Mouse (Mus musculus): ENCODE data around the gene Larp6. TPM values are rescaled to one million over a fixed set of nuclear protein-coding genes. Genes with fewer than 3 reads are reported as not detected.
A peak's percentile ranks its signal among the peaks of the same experiment; 100 is the strongest.

Gene Larp6
- polyA plus RNA-seq, 1 experiment from 2014 or later, result 0.68 TPM

DNA sequence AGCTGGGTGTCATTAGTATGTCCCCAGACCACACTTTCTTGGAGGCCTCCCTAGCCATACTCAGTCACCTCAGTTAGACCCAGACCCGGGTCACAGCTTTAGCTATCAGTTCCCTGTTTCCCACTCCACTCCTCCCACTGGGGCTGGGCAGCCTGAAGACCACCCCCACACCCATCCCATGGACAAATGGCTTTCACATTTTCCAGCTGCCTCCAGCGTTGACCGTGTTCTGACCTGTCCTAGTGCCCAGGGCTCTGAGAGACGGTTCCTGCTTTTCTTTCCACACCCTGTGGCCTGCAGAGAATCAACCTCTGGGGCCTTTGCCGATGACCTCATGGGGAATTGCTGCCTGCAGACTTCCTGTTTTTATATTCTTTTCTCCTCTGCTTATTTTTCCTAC, 45.0 kb downstream of the Larp6 start:
- H3K9me3 ChIP-seq (ENCODE audit: control insufficient read depth, low read length), result no peaks in the 10 kb centered on the region
- H3K4me2 ChIP-seq (ENCODE audit: low read length), result peak overlapping the region; percentile 2
- H3K27ac ChIP-seq (replicated peaks in 1 of 2; ENCODE audit: control insufficient read depth in 1 of 2, insufficient read depth in 1 of 2, low read depth in 2 of 2, low read length in 2 of 2), result peak overlapping the region; percentile 73 to 77
- no peaks in the 10 kb centered on the region for H3K27me3 ChIP-seq (ENCODE audit: control insufficient read depth, insufficient read depth, low read length)
- 3% methylated on average over 5 of the region's 5 CpGs for WGBS
- ATAC-seq (ENCODE audit: insufficient number of reproducible peaks, insufficient read depth, low FRiP score, low read depth), result peak; percentile 84
- peaks cover 26 to 36% of the 10 kb centered on the region in 2 experiments for H3K4me1 ChIP-seq (ENCODE audit: control insufficient read depth in 2 of 2, insufficient read depth in 2 of 2, low read length in 2 of 2)
- no peak overlapping the region for H3K4me3 ChIP-seq (ENCODE audit: control insufficient read depth in 1 of 2, insufficient read depth in 1 of 2, low read depth in 1 of 2, low read length in 2 of 2)
- H3K9ac ChIP-seq (ENCODE audit: low read length), result 0 out of 2 replicates have a peak overlapping the region, but pooled peaks have one; percentile 21
- no peaks in the 10 kb centered on the region for H3K36me3 ChIP-seq (ENCODE audit: control insufficient read depth, insufficient read depth, low read length)

GRCm38 (mm10) chr9:60759436-60760007, 46.7 kb downstream of the Larp6 start:
- Histone ChIP-seq H3K4me2 (ENCODE audit: low read length) (no peak overlapping the region), H3K9ac (ENCODE audit: low read length) (no peak overlapping the region), H3K27ac (replicated peaks in 1 of 2; ENCODE audit: control insufficient read depth in 1 of 2, insufficient read depth in 1 of 2, low read depth in 2 of 2, low read length in 2 of 2) (peak overlapping the region; percentile 61 to 74)

DNA sequence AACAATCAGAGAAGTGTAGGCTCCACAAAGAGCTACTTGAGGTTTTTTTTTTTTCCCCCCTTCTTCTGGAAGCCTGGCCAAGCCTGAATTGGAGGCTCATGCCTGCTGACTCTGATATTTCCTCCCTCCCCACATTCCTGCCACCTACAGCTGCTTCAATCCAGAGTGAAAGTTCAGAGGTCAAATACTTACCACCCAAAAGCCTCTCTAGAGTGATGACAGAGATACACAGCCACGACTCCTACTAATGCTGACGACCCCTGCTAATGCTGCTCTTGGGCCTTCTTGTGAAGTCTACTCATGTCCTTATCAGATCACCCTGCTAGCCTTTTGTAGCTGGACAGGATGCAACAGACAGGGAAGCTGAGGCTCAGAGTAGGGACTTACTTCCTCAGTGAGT, 52.4 kb downstream of the Larp6 start:
- Histone ChIP-seq H3K4me1 (ENCODE audit: control insufficient read depth in 2 of 2, insufficient read depth in 2 of 2, low read length in 2 of 2) (peaks cover 11 to 13% of the 10 kb centered on the region in 2 experiments), H3K36me3 (ENCODE audit: control insufficient read depth, insufficient read depth, low read length) (no peaks in the 10 kb centered on the region), H3K9ac (ENCODE audit: low read length) (no peak overlapping the region), H3K4me2 (ENCODE audit: low read length) (no peak overlapping the region), H3K4me3 (ENCODE audit: control insufficient read depth in 1 of 2, insufficient read depth in 1 of 2, low read depth in 1 of 2, low read length in 2 of 2) (no peak overlapping the region), H3K27ac (replicated peaks in 1 of 2; ENCODE audit: control insufficient read depth in 1 of 2, insufficient read depth in 1 of 2, low read depth in 2 of 2, low read length in 2 of 2) (no peak overlapping the region), H3K9me3 (ENCODE audit: control insufficient read depth, low read length) (no peaks in the 10 kb centered on the region), H3K27me3 (ENCODE audit: control insufficient read depth, insufficient read depth, low read length) (no peaks in the 10 kb centered on the region)
- 17% methylated on average over 2 of the region's 2 CpGs for WGBS
- no peak for ATAC-seq (ENCODE audit: insufficient number of reproducible peaks, insufficient read depth, low FRiP score, low read depth)

More at GRCm38 (mm10) chr9:60759436-60760007, 46.7 kb downstream of the Larp6 start:
- Histone ChIP-seq H3K9me3 (ENCODE audit: control insufficient read depth, low read length) (no peaks in the 10 kb centered on the region), H3K4me1 (ENCODE audit: control insufficient read depth in 2 of 2, insufficient read depth in 2 of 2, low read length in 2 of 2) (peaks cover 26 to 36% of the 10 kb centered on the region in 2 experiments), H3K27me3 (ENCODE audit: control insufficient read depth, insufficient read depth, low read length) (no peaks in the 10 kb centered on the region), H3K36me3 (ENCODE audit: control insufficient read depth, insufficient read depth, low read length) (no peaks in the 10 kb centered on the region), H3K4me3 (ENCODE audit: control insufficient read depth in 1 of 2, insufficient read depth in 1 of 2, low read depth in 1 of 2, low read length in 2 of 2) (no peak overlapping the region)
- no peak for ATAC-seq (ENCODE audit: insufficient number of reproducible peaks, insufficient read depth, low FRiP score, low read depth)
- 28% methylated on average over 10 of the region's 10 CpGs for WGBS

DNA sequence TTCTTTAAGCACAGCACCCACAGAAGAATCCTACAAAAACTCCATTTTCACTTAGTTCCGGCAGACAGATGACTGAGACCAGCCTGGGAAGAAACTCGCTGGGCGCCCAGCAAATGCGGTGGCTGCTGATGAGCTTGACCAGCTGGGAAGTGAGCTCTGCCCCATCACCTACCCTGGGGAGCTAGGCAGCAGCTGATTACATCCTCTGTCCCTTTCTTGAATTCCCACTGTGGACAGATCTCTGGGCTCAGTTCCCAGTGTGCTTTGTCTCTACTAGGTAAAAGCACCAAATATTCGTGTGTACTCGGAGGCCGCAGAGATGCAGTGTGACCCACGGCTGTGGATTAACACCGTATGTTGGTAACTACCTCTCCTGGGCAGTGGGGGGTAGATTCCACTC, 55.6 kb downstream of the Larp6 start:
- no peak overlapping the region for H3K4me2 ChIP-seq (ENCODE audit: low read length)
- WGBS, result 55% methylated on average over 9 of the region's 9 CpGs
- H3K9ac ChIP-seq (ENCODE audit: low read length), result no peak overlapping the region
- peaks cover 7% of the 10 kb centered on the region; the same call in 1 of the 2 replicates for H3K9me3 ChIP-seq (ENCODE audit: control insufficient read depth, low read length)
- ATAC-seq (ENCODE audit: insufficient number of reproducible peaks, insufficient read depth, low FRiP score, low read depth), result no peak
- H3K36me3 ChIP-seq (ENCODE audit: control insufficient read depth, insufficient read depth, low read length), result no peaks in the 10 kb centered on the region
- H3K4me1 ChIP-seq (ENCODE audit: control insufficient read depth in 2 of 2, insufficient read depth in 2 of 2, low read length in 2 of 2), result peaks cover 10 to 13% of the 10 kb centered on the region in 2 experiments; a peak in 2 of 4 replicates
- no peak overlapping the region for H3K27ac ChIP-seq (replicated peaks in 1 of 2; ENCODE audit: control insufficient read depth in 1 of 2, insufficient read depth in 1 of 2, low read depth in 2 of 2, low read length in 2 of 2)
- H3K4me3 ChIP-seq (ENCODE audit: control insufficient read depth in 1 of 2, insufficient read depth in 1 of 2, low read depth in 1 of 2, low read length in 2 of 2), result no peak overlapping the region
- H3K27me3 ChIP-seq (ENCODE audit: control insufficient read depth, insufficient read depth, low read length), result no peaks in the 10 kb centered on the region

GRCm38 (mm10) chr9:60769711-60770111, 56.9 kb downstream of the Larp6 start:
- no peaks in the 10 kb centered on the region for H3K36me3 ChIP-seq (ENCODE audit: control insufficient read depth, insufficient read depth, low read length)
- peaks cover 7% of the 10 kb centered on the region; the same call in 1 of the 2 replicates for H3K9me3 ChIP-seq (ENCODE audit: control insufficient read depth, low read length)
- peak; percentile 26; the same call in 1 of the 2 replicates for ATAC-seq (ENCODE audit: insufficient number of reproducible peaks, insufficient read depth, low FRiP score, low read depth)
- H3K27ac ChIP-seq (replicated peaks in 1 of 2; ENCODE audit: control insufficient read depth in 1 of 2, insufficient read depth in 1 of 2, low read depth in 2 of 2, low read length in 2 of 2), result 0 out of 4 replicates have a peak overlapping the region, but pooled peaks of 1 of the 2 experiments have one; percentile 0
- H3K4me2 ChIP-seq (ENCODE audit: low read length), result no peak overlapping the region
- H3K9ac ChIP-seq (ENCODE audit: low read length), result no peak overlapping the region
- no peak overlapping the region for H3K4me3 ChIP-seq (ENCODE audit: control insufficient read depth in 1 of 2, insufficient read depth in 1 of 2, low read depth in 1 of 2, low read length in 2 of 2)
- 62% methylated on average over 6 of the region's 6 CpGs for WGBS
- no peaks in the 10 kb centered on the region for H3K27me3 ChIP-seq (ENCODE audit: control insufficient read depth, insufficient read depth, low read length)
- H3K4me1 ChIP-seq (ENCODE audit: control insufficient read depth in 2 of 2, insufficient read depth in 2 of 2, low read length in 2 of 2), result peaks cover 10 to 13% of the 10 kb centered on the region in 2 experiments; a peak in 2 of 4 replicates

DNA sequence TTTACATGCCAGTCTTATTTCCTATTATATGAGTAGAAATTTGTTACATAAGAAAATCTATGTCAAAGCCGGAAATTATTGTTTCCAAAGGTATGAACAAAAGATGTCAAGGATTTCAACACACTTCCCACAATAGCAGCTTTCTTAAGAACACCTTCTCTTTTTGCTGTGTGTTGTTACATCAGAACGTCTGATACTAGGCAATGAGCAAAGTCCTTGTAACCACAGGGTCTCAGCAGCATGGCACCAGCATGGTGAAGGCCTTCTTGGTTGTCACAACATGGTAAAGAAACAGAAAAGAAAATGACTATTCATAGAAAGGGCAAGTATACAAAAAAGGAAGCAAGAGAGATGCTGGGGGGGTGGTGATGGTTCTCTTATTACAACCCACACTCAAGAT, 60.9 kb downstream of the Larp6 start:
- Histone ChIP-seq H3K4me1 (ENCODE audit: control insufficient read depth in 2 of 2, insufficient read depth in 2 of 2, low read length in 2 of 2) (peaks cover 4 to 5% of the 10 kb centered on the region in 2 experiments; a peak in 1 of 4 replicates), H3K4me3 (ENCODE audit: control insufficient read depth in 1 of 2, insufficient read depth in 1 of 2, low read depth in 1 of 2, low read length in 2 of 2) (no peak overlapping the region), H3K4me2 (ENCODE audit: low read length) (no peak overlapping the region), H3K9ac (ENCODE audit: low read length) (no peak overlapping the region), H3K9me3 (ENCODE audit: control insufficient read depth, low read length) (peaks cover 7% of the 10 kb centered on the region; the same call in 1 of the 2 replicates), H3K27me3 (ENCODE audit: control insufficient read depth, insufficient read depth, low read length) (no peaks in the 10 kb centered on the region), H3K27ac (replicated peaks in 1 of 2; ENCODE audit: control insufficient read depth in 1 of 2, insufficient read depth in 1 of 2, low read depth in 2 of 2, low read length in 2 of 2) (no peak overlapping the region), H3K36me3 (ENCODE audit: control insufficient read depth, insufficient read depth, low read length) (no peaks in the 10 kb centered on the region)
- no peak for ATAC-seq (ENCODE audit: insufficient number of reproducible peaks, insufficient read depth, low FRiP score, low read depth)
- WGBS, result 81% methylated on average over 2 of the region's 2 CpGs

GRCm38 (mm10) chr9:60776899-60777298, 64.1 kb downstream of the Larp6 start:
- WGBS, result 74% methylated on average over 9 of the region's 9 CpGs

More at GRCm38 (mm10) chr9:60776899-60777298, 64.1 kb downstream of the Larp6 start:
- Histone ChIP-seq H3K9me3 (ENCODE audit: control insufficient read depth, low read length) (peaks cover 7% of the 10 kb centered on the region; the same call in 1 of the 2 replicates), H3K4me1 (ENCODE audit: control insufficient read depth in 2 of 2, insufficient read depth in 2 of 2, low read length in 2 of 2) (no peaks in the 10 kb centered on the region), H3K9ac (ENCODE audit: low read length) (no peak overlapping the region), H3K27ac (replicated peaks in 1 of 2; ENCODE audit: control insufficient read depth in 1 of 2, insufficient read depth in 1 of 2, low read depth in 2 of 2, low read length in 2 of 2) (no peak overlapping the region), H3K4me3 (ENCODE audit: control insufficient read depth in 1 of 2, insufficient read depth in 1 of 2, low read depth in 1 of 2, low read length in 2 of 2) (no peak overlapping the region), H3K4me2 (ENCODE audit: low read length) (no peak overlapping the region), H3K36me3 (ENCODE audit: control insufficient read depth, insufficient read depth, low read length) (no peaks in the 10 kb centered on the region), H3K27me3 (ENCODE audit: control insufficient read depth, insufficient read depth, low read length) (no peaks in the 10 kb centered on the region)
- no peak for ATAC-seq (ENCODE audit: insufficient number of reproducible peaks, insufficient read depth, low FRiP score, low read depth)

Measured in heart, embryonic 14.5 days (tissue).